Mouse (Mus musculus): ENCODE data around the gene Trpm2. TPM values are rescaled to one million over a fixed set of nuclear protein-coding genes. Genes with fewer than 3 reads are reported as not detected.
"Not testable (repeated sequence)": the region's sequence is repeated elsewhere in the genome, so short reads cannot be mapped to it uniquely, and the experiment has no call there.

Trpm2 gene
- total RNA-seq, 2 experiments from 2014 or later, result 14.1 to 22.9 TPM

DNA sequence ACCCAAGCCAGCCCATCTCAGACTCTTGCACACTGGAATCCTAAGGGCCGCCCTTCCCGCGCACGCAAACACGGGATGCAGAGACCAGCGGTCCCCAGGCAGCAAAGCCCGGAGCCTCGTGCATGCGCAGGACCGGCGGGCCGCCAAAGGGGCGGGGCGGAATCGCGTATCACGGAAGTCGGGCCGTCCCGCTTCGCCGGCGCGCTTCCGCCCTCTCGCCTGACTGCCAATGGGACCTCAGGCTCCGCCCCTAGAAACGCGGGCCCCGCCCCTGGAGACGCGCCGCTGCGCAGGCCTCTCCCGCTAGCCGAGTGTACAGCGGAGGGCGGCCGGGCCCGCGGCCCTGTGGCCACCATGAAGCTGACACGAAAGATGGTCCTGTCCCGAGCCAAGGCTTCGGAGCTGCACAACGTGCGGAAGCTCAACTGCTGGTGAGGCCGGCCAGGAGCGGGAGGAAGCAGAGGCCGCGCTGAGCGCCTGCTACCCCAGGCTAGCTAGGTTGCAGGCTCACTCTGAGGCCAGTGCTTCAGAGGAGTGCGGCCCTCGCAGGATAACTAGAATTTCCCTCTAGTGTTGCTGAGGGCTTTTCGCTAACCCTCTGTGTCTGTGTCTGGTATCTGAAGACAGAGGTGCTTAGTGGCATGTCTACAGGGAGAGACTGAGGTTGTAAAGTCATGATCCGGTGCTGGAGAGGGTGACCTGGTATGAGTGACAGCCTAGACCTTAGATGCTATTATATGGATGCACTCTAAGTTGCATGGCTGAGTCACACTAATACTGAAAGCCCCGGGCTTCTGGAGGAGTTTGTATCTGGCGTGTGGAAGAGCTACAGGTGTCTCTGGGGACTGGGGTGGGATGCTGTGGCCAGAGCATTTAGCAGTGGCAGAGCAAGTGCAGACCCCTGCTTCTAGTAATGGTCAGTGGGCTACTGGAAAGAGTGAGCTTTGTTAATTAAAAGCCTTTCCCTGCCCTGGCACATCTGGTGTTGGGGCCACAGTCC is 8.3 kb upstream of the Trpm2 start, which contains the start of gene 1810043G02Rik:
Gene 1810043G02Rik, plus strand, starts transcription at position 174 of the 1,000 bp plus-strand sequence.
- DNase-seq, result peak; percentile 100
- intact Hi-C loops (cut with DNase I), result no loop called here

DNA sequence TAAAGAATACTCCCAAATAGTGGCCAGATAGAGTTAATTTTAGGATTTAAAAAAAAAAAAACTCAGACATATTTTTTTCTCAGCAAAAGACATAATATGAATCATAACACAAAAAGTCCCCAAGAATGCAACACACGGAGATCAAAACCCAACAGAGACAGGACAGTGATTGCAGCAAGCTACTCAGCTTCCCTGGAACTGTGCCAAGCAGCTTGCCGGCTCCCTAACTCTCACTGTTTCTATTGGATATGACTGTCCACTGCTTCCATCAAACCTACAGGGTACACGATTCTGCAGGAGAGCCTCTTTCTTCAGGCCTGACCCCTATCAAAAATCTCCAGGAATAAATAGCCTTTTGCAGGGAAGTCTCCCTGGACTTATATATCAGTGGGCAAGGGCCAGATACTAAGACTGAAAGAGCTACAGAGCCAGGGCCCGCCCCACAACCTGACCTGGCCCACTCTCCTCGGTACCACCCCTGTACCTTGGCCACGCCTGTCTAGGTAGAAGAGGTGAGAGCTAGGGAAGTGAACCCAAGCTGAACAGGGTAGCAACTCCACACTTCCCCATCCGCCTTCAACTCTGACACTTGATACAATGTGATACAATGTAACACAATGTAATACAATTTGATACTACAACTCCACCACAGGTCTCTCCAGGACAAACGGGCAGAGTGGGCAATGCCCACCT is 6.2 kb upstream of the Trpm2 start:
- intact Hi-C loops (cut with DNase I), result no loop called here
- DNase-seq, result peak; percentile 49

DNA sequence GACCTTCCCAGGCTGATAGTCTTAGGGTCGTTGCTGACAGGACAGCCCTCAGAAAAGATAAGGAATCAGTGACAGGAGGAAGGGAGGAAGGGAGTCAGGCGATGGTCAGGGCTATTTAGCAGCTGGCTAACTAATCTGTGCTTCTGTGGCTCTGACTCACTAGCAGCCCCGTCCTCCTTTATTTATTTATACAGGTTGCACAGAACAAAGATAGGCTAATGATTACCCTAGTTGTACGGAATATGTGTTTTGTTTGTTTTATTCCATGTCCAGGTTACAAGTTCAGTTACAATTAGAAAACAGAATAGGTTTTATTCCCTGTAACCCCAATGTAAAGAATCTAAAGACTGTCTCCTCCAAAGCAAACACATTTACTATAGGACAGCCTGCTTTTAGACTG is 5.3 kb upstream of the Trpm2 start:
- no peak for DNase-seq
- intact Hi-C loops (cut with DNase I), result no loop called here

DNA sequence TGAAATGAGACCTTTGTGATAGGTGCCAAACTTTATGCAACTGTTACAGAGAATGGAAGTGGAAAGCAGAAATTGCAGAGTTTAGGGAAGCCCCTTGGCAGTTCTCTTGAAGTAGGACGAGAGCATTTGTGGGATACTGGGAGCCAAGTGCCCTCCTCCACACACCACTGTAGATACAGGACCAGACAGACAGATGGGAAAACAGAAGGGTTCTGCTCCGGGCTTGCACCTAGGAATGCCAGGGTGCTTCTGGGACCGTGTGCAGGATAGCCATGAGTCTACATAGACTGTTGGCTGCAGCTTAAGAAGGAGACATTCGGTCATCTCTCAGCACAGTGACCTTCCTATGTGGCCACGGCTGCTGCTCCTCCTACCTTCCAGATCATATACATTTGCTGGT is 4.4 kb upstream of the Trpm2 start:
- no peak for DNase-seq
- intact Hi-C loops (cut with DNase I), result no loop called here

DNA sequence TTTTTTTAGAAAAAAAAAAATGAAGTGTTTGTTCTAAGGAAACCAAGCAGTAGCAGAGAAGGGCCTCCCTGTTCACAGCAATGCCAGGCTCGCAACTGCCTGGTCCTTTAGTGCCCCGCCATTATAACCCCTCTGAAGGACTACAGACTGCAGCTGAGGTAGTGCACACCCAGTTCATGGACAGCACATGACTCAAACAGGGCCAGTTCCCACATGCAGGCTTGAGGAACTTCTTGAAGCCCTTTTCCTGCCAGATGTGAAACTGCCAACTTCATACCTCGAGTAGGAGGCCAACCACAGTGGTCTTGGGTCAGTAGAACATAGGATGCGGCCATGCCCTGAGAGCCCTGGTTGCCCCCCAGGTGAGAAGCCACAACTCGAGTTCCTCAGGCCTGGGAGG is 4.0 kb upstream of the Trpm2 start:
- no peak for DNase-seq
- intact Hi-C loops (cut with DNase I), result no loop called here

DNA sequence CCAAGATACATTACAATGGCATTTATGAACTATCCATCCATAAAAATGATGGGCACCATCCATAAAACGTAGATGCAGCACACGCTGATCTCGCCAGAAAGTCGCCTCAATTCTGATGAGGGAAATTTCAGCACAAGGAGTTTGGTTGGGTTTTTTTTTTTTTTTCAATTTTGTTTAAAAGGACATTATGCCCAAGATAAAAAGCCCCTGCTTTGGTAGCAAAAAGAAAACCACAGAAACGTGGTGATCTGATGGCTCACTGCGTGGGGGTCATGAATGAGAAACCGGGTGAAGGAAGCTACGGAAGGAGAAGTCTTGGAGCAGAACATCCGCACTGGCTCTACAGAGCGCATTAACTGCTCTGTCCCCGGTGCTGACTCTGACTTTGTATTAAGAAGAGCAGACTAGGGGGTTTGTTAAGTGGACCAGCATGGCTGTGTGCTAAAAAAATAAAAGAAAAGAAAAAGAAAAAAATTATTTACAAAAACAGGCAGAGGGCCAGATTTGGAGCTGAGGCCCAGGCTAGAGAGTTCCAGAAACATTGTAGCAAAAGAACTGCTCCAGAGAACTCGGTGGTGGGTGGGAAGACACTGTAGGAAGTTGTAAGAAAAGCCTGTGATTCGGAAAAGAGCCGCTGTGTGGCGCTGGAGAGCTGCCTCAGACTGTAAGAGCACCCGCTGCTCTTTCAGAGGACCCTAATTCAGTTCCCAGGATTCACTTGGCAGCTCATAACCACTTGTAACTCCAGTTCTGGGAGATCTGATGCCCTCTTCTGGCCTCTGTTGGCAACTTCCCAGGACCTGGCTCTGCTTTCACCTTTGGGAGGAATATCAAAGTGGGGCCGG is 1.6 kb upstream of the Trpm2 start:
- intact Hi-C loops (cut with DNase I), result no loop called here
- peak; percentile 31 for DNase-seq

DNA sequence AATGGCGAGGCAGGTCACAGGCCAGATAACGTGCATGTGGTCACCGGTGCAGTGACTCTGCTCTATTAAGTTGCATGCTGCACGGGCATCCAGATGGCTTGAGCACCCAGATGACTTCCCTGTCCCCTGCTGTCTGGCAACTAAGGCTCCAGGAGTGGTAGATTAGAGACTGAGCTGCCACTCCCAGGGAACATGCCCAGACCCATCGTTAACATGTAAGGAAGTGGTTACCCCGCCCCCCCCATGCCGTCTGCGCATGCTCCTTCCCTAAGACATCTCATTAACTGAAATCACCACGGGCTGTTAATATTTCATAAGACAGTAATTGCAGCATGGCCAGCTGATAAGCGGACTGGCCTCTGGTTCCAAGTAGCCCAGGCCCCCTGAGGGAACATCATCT is 828 bp upstream of the Trpm2 start:
- intact Hi-C loops (cut with DNase I), result no loop called here

DNA sequence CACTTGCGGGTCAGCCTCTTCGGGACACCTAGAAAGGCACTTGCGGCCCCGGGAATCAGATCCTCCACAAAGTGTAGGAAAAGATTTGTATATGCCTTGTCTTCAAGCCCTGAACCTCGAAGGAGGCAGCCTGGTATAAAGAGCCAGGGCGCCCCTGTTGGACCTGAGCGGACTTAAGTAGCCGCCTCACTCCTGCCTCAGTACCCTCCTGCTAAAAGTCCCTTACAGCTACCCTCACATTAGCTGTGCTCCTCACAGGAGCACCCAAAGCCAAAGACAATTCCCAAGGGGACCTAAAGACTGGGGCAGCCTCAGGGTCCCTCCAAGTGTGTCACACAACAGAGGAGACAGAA is 414 bp downstream of the Trpm2 start:
- intact Hi-C loops (cut with DNase I), result no loop called here

More for the DNA sequence above, 828 bp upstream of the Trpm2 start:
- no peak for DNase-seq

DNA sequence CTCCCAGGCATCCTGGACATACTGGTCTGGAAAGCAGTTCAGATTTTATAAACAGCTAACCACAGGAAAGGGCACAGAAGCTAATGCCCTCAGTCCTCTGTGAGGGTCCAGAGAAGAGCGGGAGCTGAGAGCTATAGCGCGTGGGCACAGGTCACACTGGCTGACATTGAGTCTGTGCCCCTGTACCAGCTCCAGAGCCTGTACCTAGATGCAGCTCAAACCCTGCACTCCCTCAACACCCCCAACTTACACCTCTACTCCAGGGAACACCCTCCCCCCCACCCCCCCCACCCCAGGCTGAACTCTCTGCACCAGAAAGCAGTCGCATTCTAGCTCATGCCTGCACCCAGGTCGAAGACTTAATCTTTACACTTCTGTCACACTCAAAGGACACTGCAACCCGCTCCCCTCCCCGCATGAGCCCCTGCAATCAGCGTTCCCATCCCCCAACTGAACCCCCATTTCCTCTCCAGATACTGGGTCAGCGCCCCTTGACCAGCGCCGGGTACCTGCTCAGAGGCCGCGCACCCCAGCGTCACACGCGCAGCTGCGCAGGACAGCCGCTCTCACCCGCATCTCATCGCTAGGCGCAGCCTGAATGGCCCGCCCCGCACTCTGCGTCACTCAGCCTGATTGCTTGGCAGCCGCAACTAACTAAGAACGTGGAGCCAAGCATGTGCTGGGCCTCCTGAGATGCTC is 940 bp downstream of the Trpm2 start:
- peak; percentile 59 for DNase-seq
- intact Hi-C loops (cut with DNase I), result no loop called here

More for the DNA sequence above, 414 bp downstream of the Trpm2 start:
- no peak for DNase-seq

DNA sequence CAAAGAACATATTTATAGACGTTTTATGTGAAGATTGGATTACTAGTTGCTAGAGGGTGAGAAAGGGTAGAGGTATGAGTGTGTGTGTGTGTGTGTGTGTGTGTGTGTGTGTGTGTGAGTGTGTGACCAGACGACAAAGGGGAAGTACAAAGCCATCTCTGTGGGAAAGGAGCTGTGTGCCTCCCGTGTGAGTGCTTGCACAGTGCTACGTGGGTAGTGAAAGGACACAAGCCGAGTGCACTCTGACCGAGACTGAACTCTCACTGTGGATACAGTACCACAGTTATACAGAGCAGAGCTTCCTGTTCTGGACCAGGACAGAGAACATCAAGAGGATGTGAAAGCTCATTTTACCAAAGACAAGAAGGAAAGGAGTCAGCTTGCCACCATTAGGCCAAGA is 6.4 kb downstream of the Trpm2 start:
- no peak for DNase-seq
- intact Hi-C loops (cut with DNase I), result no loop called here

DNA sequence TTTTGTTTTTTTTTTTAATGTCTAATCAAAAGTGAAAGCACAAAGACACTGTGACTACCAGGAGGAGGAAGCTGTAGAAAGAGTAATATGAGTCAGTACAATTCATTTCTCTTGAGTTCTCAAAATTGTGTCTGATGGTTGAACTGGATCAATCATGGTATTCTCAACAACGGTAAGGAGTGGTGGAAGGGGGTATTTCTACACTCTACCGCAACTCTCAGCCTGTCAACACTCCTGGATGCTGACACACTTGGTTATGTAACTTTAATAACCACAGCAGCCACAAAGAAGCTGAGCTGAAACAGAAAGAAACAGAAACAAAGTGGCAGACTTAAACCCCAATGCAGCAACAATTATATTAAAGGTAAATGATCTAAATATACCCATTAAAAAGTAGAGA is 7.6 kb downstream of the Trpm2 start:
- DNase-seq, result no peak
- intact Hi-C loops (cut with DNase I), result no loop called here

DNA sequence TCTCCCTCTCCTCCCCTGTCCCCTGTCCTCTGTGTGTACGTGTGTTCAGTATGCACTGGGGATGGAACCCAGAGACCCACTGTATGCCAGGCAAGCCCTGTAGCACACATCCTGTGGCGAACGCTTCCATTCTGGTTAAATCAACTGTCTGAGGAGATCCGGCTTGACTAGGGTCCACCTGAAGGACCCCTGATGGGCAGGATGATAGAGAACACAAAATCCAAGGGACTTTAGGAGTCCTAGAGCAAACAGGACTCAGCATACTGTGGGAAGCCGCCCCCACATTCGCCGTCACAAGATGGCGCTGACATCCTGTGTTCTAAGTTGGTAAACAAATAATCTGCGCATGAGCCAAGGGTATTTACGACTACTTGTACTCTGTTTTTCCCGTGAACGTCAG is 19.9 kb downstream of the Trpm2 start:
- intact Hi-C loops (cut with DNase I), result not testable (repeated sequence)

DNA sequence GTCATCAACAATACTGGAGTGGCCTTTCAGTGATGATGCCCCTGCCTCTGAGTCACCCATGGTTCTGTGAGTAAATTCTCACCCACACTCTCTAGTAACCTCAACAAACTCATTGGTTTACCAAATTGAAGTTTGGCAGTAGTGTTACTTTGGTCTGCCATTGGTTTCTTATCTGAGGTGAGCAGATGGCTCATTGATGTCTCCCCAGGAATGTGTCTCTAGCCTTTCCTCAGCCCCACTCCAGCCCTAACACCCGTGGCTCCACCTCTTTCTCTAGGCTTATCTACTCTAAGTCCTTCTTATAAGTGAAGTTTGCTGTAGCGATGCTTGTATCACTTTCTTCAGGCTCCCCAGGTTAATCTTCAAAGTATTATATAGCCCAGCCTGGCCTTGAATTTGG is 30.7 kb downstream of the Trpm2 start:
- DNase-seq, result no peak
- intact Hi-C loops (cut with DNase I), result no loop called here

More for the DNA sequence above, 19.9 kb downstream of the Trpm2 start:
- not testable (repeated sequence) for DNase-seq

DNA sequence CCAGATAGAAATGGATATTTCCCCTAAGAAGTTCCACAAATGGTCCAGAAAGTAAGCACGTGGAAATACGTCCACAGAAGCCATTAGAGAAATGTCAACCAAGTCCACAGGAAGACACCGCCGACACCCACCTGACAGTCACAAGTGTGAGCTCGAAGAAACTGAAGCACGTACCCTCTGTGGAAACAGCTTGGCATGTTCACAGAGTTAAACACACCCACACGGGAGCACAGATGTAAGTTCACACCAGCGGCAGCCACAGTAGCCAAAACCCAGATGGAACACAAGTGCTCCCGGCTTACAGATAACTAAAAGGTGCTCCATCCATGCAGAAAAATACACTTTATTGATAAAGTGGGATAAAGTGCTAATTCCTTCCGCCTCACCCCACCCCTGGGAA is 43.0 kb downstream of the Trpm2 start:
- DNase-seq, result no peak
- intact Hi-C loops (cut with DNase I), result no loop called here

DNA sequence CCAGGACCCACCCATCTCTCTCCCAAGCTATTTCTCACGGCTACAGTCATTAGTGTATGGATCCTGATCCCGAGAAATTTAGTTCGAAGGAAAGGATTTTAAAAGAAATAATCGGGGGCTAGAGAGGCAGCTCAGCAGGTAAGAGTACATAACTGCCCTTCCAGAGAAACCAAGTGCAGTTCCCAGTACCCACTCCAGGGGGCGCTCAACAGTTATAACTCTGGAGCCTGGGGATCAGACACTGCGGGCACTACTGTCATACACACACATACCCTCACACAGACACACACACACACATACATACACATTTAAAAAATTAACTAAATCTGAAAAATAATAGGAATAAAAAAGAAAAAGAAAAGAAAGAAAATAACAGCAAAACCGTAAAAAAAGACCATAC is 44.2 kb downstream of the Trpm2 start:
- intact Hi-C loops (cut with DNase I), result no loop called here
- peak; percentile 54 for DNase-seq

DNA sequence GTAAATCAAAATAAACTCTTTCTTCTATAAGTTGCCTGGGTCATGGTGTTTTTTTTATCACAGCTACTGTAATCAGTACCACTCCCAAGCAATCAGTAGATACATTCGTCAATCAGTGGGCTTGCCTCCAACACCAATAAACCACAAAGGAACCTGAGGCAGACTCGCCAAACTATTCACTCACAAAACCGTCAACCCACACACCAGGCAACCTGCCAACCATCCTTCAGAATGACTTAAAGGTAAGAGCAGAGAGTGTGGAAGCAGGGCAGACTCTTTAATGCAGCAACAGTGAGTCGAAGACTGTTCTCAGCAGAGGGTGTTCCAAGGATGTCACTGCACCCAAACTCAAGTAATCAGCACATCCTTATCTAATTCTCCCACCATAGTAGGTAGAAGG is 47.7 kb downstream of the Trpm2 start:
- intact Hi-C loops (cut with DNase I), result no loop called here
- no peak for DNase-seq

DNA sequence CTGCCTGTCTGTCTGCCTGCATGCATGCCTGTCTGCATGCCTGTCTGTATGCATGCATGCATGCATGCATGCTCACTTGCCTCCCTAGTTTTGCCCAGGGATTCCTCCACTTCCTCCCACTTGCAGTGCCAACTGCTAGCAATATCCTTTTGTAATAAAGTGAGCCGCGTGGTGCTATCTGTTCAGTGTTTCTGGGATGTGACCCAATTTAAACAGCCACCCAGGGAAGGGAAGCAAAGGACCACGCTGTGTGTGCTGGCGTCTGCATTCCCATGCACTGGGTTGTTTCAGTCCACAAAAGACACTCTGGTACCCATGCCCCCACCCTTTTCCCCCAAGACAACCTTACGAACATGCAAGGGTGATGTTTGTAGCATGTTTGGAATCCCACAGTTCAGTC is 49.4 kb downstream of the Trpm2 start:
- no peak for DNase-seq
- intact Hi-C loops (cut with DNase I), result no loop called here

DNA sequence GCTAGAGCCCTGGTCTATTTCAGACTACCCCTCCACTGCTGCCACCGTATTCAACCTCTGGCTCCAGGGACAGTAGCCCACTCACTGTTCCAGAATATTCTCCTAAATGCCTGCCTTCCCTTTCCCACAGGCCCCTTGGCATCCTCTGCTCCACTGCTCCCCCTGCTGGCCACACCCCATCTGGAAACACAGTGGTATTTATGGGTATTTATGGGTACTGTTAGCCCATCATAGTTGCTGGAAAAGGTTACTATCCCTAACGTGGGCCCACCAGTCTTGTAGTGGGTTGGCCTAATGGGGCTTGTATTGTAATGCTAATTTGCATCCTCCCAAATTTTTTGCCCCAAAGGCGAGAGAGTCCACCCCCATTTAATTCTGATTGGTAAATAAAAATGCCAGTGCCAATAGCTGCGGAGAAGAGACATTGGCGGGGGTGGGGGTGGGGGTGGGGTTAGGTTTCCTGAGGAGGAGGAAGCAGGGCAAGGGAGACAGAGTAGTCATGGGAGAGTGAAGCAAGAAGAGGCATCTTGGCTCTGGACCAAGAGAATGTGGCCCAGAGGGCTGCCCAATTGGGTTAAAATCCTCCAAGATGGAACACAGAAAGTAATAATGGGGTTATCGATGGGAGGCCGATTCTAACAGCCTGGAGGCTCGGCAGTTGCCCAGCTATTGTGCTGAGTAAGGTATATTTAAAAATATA is 53.6 kb downstream of the Trpm2 start:
- intact Hi-C loops (cut with DNase I), result no loop called here
- DNase-seq, result peak; percentile 63

DNA sequence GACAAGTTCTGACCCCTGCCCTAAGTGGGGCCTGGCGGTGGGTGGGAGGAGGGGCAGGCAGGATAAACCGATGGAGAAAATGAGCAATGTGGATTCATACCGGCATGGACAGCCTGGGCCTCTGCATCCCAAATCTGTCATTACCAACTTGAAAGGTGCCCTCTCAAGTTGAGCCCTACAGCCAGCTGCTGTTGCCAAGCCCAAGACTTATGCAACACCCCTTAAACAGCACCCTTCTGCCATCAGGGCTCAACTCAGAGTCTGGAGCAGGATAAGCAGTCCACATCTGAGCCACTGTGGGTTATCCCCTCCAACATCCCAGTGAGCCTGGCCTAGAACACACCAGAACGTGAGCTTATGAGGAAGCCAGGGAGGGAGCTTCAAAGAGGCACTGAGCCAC is 57.1 kb downstream of the Trpm2 start:
- intact Hi-C loops (cut with DNase I), result no loop called here
- DNase-seq, result no peak

DNA sequence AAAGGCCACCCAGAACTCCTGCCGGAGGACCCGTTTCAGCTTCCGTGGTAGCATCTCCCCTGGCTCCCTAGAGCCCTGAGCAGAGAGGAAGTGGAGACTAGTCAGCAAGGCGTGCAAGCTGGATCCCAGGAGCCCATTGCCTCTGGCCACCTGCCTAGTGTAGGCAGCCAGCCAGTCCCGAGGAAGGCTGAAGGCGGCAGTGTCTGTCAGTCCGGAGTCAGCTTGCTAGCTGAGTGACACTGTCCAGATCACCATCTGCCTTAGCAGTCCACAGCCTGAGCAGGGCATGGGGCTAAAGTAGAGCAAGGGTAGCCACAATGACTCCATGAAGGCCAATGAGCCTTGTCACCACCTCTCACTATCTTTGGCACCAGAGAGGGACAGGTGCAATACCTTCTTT is 57.8 kb downstream of the Trpm2 start:
- DNase-seq, result peak; percentile 45
- intact Hi-C loops (cut with DNase I), result no loop called here

Data from left cerebral cortex, postnatal 4 days (tissue).